Mouse (Mus musculus) right cerebral cortex, postnatal 25 days (tissue): ENCODE data around the gene Dcaf4.

Experiments
- DNase-seq: peaks from one replicate; pipeline ENCODE4 v3.0.0; 2022

Dcaf4 gene

GRCm38 (mm10) chr12:83551305-83551704, 31.0 kb downstream of the Dcaf4 start:
- DNase-seq: no peak

DNA sequence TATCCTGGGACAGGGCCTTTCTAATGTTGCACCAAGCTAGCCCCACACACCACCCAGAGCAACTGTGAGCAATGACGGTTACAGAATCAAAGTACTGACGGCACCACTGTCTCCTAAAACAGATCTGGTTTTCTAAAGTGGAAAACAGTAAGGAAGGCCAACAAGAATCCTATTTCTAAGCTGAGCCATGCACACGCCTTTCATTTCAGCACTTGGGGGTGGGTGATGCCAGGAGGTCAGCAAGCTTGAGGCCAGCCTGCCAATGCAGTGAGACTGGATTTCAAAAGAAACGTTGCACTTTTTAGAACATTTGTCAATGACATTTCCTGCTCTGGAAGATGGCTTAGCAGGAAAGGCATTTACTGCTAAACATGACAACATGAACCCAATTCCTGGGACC, 33.5 kb downstream of the Dcaf4 start:
- DNase-seq: no peak

DNA sequence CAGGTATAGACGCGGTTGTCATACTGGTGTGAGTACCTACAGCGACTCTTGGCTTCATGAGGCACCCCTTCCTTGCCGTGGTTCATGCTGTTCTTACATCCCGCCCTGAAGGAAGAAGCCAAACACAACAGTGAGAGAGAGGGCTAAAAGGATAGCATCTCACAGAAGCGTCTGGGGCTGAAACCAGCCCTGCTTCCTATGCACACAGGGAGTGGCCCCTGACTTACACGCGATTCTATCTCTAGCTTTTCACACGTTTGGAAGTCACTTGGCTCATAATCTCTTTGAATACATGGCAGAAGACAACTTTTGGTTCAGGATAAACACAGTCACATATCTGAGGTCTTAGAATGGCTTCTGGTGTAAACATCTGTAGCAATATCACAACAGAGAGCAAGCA, 35.3 kb downstream of the Dcaf4 start:
- no peak for DNase-seq

DNA sequence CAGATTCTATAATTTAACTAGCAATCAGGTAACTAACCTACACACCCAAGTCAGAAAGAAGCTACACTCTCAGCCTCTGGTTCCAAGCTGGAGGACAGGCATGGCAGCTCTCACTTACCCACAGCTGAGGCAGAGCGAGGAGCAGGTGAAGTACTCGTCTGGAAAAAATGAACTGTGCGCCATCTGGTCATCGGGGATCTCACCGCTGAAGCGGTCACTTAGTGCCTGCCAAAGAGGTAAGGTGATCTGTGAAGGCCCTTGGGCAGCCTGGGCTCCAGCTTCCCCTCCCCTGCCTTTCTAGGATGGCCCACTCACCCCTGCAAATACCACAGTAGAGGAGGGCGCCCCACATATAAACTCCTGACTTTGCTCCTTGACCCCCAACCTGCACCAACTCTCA, 38.2 kb downstream of the Dcaf4 start:
- no peak for DNase-seq

DNA sequence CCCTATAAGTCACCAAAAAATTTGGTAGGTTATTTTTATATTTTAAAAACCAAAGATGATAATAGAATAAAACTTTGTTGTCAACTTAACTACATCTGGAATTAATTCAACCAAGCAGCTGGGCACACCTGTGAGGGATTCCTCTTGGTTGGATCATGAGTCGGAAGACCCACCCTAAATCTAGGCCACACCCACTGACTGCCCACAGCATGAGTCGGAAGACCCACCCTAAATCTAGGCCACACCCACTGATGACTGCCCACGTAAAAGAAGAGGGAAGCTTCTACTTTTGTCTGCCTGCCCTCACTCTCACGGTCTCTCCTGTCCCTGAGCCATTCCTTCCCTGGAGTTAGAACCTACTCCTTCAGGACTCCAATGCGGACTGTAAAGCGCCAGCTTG, 39.9 kb downstream of the Dcaf4 start:
- no peak for DNase-seq

DNA sequence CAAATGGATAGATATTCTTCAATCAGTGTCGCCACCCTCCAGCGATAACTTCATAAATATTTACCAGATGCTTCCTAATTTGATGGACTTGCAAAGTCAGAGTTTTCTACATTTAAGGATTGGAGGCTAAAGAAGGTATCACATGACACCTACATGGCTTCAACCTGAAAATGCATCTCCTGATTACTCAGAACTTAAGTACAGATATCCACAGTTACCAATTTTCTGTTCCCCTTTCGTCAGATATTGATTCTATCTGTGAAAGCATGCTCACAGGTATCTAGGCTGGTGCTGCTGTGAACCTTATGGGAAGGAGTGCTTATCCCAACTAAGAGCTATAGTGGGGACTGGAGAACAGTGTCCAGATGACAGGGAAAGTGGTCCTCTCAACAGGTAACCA, 42.3 kb downstream of the Dcaf4 start:
- DNase-seq: no peak

- no peak for DNase-seq
These were observed 49.6 kb downstream of the Dcaf4 start for GRCm38 (mm10) chr12:83569866-83570265.

GRCm38 (mm10) chr12:83572717-83573116, 52.5 kb downstream of the Dcaf4 start:
- DNase-seq: no peak

DNA sequence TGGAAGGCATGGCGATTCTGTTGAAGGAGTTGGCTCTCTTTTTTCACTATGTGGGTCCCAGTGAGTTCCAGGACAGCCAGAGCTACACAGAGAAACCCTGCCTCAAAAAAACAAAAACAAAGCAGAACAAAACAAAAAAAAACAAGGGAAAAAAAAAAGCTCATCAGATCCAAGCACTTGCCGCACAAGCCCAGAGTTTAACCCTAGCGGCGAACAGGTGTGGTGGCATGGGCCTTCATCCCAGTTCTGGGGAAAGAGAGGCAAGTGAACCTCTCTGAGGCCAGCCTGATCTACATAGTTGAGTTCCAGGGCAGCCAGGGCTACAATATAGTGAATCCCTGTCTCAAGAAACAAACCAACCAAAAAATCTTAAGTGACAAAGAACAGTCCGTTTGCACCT, 57.2 kb downstream of the Dcaf4 start:
- DNase-seq: no peak

DNA sequence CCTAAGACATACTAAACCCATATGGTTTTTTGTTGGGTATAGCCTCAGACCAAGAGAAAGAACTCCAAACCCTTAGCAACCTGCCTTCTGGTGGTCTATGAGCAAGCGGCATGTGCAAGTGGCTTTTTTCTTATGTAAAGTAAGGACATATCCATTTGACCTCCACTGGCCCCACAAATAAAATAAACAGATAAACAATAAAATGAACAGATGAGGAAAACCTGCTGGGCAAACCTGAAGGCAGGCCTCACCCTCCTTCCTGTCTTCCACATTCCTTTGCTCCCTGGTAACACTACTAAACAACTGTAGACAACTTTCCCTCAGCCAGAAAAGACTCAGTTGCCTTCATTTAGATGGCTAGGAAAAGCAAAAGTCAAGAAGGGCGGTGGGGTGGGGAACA, 58.1 kb downstream of the Dcaf4 start:
- no peak for DNase-seq

DNA sequence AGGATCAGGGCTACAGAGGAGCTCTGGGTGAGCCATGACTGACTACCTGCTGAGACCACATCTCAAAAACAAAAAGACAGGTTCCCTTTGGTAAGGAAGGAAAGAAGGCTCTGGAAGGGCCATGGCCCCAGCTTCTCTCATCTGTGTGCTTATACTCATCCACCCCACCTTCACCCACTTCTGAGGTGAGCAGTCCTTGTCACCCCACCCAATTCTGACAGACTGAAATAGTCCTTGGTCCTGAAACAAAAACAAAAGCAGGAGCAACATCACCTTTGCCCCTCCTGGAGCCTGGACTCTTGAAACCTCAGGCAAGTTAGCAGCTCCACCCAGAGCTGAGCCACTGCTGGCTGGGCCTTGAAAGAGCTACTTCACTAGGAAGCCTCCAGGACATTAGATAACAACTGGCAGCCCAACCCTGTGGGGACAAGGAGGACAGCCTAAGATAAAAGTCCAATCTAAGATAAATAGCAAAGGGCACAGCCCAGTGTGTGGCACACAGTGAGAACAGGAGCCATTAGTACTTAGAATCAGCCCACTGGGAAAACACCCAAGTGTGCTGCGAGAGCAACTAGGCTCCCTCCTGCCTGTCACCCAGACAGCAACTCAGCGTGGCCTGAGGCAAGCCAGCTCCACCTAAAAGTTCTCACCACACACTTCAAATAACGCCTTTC, 58.8 kb downstream of the Dcaf4 start:
- DNase-seq: no peak

- DNase-seq: no peak
These were observed 60.0 kb downstream of the Dcaf4 start for GRCm38 (mm10) chr12:83580283-83580682.

DNA sequence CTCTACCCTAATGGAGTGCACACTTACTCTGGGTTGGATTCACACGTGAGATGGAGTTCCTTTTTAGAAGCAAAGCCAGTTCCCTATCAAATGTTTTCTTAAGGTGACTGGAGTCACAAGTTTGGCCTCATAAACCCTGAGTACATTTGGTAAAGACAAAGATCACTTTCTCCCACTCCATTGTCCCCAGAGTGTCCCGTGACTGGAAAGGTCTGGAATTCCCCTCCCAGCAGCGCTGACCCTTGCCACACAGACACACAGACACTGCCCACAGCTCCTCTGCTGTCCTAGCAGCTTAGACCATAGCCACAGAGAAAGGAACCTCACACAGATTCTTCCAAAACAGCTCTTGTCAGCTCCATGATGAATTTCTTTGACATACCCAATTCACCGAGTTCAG, 61.8 kb downstream of the Dcaf4 start:
- no peak for DNase-seq

DNA sequence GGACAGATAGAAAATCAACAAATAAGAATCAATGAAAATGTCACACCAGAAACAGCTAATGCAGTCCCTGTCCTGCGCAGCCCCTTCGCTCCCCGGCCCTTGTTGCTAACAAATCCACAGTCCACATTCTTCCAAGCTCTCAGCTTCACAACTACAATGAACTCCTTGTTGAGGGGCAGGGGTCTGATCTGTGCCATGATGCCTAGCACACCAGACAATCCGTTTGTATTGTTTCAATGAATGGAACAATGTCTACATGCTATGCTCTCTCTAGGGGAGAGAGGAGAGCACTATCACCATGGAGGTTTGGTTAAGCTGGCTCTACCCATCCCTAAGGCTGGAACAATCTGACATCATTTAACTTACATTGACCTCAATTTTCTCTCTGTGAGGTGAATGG, 62.5 kb downstream of the Dcaf4 start:
- DNase-seq: no peak

DNA sequence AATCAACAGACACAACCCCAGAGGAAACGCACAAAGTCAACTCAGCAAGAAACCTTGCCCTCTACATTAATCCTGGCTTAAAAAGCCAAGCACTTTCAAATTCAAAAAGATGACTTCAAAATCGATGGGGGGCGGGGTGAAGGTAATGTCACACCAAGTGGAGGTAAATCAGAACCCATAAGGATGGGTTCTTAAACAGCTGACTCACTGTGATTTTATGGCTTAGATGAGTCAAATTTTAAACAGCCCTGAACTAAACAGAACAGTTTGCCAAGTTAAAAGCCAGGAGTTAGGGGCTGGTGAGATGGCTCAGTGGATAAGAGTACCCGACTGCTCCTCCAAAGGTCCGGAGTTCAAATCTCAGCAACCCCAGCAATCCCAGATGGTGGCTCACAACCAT, 66.4 kb downstream of the Dcaf4 start:
- no peak for DNase-seq
